Mouse (Mus musculus) thymus, adult 18-20 months (tissue): Measurements from ENCODE around the gene Adcy9.

Experiments used
- DNase-seq, 2 experiments: peaks; one replicate each; pipeline ENCODE4 v3.0.0; 2022; ENCODE audit warnings: mixed read lengths in 2 of 2

Adcy9 gene

GRCm38 (mm10) chr16:4420298-4421054, at the start of gene Adcy9:
Gene Adcy9, minus strand, starts transcription at chr16:4420498.
- peak; percentile 85 to 89 for DNase-seq

GRCm38 (mm10) chr16:4469599-4470352, 49.5 kb upstream of the Adcy9 start:
- no peak for DNase-seq

- no peak for DNase-seq
These were observed 44.3 kb upstream of the Adcy9 start for GRCm38 (mm10) chr16:4464529-4465089.

- DNase-seq: no peak
These were observed 37.6 kb upstream of the Adcy9 start for GRCm38 (mm10) chr16:4457927-4458326.

- DNase-seq: no peak
These were observed 36.1 kb upstream of the Adcy9 start for GRCm38 (mm10) chr16:4456391-4456790.

GRCm38 (mm10) chr16:4455693-4456092, 35.4 kb upstream of the Adcy9 start:
- no peak for DNase-seq

- no peak for DNase-seq
These were observed 34.3 kb upstream of the Adcy9 start for GRCm38 (mm10) chr16:4454563-4454962.

- no peak for DNase-seq
These were observed 29.1 kb upstream of the Adcy9 start for GRCm38 (mm10) chr16:4449418-4449817.

- no peak for DNase-seq
These were observed 27.9 kb upstream of the Adcy9 start for GRCm38 (mm10) chr16:4448235-4448634.

- DNase-seq: no peak
These were observed 26.1 kb upstream of the Adcy9 start for GRCm38 (mm10) chr16:4446395-4446794.

GRCm38 (mm10) chr16:4444378-4444777, 24.1 kb upstream of the Adcy9 start:
- DNase-seq: no peak

- no peak for DNase-seq
These were observed 19.2 kb upstream of the Adcy9 start for GRCm38 (mm10) chr16:4439302-4440066.

- no peak for DNase-seq
These were observed 16.4 kb upstream of the Adcy9 start for GRCm38 (mm10) chr16:4436738-4437137.

GRCm38 (mm10) chr16:4435371-4435770, 15.1 kb upstream of the Adcy9 start:
- DNase-seq: no peak

- DNase-seq: no peak
These were observed 11.5 kb upstream of the Adcy9 start for GRCm38 (mm10) chr16:4431841-4432240.

GRCm38 (mm10) chr16:4431013-4431412, 10.7 kb upstream of the Adcy9 start:
- DNase-seq: no peak

GRCm38 (mm10) chr16:4430232-4430631, 9.9 kb upstream of the Adcy9 start:
- DNase-seq: no peak

GRCm38 (mm10) chr16:4425658-4426234, 5.4 kb upstream of the Adcy9 start:
- no peak for DNase-seq

- DNase-seq: no peak
These were observed 3.3 kb upstream of the Adcy9 start for GRCm38 (mm10) chr16:4423613-4424012.

GRCm38 (mm10) chr16:4422991-4423390, 2.7 kb upstream of the Adcy9 start:
- DNase-seq: no peak

GRCm38 (mm10) chr16:4419546-4420297, 576 bp downstream of the Adcy9 start:
- peak; percentile 23 to 39 for DNase-seq
